Mouse (Mus musculus) adipocyte (in vitro differentiated cells): ENCODE data around the gene Cpa4.
A peak's percentile ranks its signal among the peaks of the same experiment; 100 is the strongest.

Experiments used
- DNase-seq: peaks from one replicate; pipeline ENCODE4 v3.0.0-alpha.2; 2016; ENCODE audit warnings: low spot score

The Cpa4 gene

DNA sequence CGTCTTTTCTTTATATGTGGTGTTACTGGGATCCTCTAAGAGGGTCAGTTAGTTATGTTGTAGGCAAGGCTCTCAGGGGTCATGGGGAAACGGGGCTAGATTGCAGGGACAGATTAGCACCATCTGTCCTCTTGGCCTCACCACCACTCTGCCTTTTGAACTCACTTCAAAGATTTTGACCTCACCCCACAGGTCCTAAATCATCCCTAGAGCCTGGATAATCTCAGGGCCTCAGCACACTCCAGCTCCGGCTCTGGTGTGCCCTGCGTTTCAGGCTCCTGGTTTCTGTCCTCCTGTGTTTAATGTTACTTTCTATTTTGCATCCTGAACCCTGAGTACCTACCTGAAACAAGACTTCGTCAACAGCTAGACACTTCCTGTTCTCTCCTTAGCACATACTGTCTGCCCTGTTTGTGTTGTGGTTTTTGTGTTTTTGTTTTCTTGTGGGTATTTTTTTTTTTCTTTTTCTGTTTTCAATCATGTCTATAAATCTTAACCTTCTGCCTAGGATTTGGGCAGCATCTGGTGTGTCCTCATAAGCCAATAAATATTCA, 23.8 kb downstream of the Cpa4 start:
- DNase-seq: no peak

DNA sequence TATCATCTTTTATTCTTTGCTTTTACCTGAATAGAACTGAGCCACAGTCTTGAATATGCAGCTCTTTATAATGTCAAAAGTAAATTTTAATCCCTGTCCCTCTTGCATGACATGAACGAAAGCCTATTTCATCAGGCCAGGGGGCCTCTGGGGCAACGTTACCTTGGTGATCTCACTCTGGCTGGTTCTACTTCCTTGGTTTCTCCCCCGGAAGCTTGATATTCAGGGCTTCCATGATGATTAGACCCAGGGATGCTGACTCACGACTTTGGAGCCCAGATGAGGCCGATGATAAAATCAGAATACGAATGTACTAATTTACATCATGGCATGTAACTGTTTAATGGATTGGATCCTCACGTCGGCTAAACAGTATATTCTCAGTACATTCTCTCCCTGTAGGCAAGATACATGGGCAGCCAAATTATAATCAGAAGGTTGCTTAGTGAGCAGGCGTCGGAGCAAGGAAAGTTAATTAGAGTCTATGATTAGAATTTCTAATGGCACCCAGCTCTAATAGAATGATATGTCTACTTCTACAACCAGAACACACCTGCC, 24.3 kb downstream of the Cpa4 start:
- DNase-seq: no peak

DNA sequence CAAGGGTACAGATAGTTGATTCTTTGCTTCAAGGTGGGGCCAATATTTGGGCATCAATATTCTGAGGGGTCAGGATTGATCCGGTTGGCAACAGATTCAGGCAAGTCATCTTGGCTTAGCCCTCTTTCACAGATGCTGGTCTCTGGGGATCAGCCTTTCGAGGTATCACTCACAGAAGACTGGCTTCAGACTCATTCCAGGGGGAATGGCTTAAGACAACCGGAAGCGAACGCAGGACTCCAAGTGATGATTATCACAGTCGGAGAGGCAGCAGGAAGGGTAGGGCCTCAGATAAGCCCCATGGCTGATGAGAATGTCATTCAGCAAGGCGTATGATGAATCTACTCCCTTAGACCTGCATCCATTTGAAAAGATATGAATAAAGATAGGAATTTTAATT, 26.2 kb downstream of the Cpa4 start:
- no peak for DNase-seq

DNA sequence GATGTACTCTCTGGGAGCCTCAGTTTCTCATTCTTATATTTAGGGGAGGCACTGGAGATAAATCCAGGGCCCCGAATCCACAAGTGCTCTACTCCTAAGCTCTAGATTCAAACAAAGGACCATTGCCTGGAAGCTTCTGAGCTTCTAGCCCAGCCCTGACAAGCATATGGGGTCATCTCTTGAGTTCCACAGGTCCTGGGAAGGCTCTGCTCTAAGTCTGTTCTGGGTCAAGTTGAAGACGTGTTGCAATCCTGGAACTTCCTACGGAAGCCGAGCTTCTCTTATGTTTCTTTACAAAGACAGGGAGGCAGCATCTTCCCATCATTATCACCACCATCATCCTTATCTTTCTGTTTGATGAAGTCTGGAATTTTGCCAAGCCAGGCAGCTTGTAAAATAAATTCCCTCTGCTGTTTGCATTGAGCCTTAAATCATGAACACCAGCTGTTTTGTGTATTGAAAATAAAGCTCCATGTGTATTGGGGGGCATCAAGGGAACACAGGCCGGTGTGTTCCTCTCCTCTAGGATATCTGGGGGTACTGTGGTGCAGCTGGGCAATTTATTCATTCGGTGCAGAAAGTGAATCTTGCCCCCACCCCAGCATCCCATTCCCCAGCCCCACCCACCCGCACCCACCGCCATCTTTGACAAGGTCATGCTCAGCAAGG, 28.2 kb downstream of the Cpa4 start:
- DNase-seq: no peak

DNA sequence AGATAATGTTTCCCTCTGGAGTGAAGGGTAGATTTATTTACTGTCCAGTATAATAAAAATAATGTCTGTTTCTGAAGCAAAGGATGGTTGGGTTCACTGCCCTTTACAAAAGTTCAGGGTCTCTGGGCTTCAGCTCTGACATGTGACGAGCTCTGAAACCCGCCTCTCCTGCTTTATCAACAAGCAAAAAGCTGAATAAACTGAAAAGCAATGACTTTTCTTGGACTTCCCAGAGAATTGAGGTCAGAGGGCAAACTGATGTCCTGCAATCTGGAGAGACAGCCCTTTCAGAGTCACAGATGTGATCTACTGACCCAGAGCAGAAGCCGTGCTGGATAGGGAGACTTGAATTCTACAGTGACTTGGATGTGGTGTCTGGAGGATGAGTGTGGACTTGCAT, 31.9 kb downstream of the Cpa4 start:
- peak; percentile 45 for DNase-seq

DNA sequence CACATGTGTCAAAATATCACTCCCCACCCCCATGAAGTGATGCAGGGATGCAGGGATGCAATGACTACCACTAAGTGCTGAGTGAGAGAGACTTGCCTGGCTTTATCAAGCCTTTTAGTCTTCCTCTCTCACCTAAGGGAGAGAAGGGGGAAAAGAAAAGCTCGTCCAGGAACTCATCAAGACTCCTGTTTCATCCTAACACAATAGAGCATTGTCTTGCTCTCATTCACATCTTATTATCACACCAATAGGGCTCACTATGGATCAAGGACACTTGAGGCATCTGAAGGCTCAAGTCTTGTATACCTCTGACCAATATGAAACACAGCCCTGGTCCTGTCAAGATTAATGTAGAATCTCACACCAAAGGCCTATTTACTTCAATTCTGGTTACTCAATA, 32.8 kb downstream of the Cpa4 start:
- DNase-seq: no peak

DNA sequence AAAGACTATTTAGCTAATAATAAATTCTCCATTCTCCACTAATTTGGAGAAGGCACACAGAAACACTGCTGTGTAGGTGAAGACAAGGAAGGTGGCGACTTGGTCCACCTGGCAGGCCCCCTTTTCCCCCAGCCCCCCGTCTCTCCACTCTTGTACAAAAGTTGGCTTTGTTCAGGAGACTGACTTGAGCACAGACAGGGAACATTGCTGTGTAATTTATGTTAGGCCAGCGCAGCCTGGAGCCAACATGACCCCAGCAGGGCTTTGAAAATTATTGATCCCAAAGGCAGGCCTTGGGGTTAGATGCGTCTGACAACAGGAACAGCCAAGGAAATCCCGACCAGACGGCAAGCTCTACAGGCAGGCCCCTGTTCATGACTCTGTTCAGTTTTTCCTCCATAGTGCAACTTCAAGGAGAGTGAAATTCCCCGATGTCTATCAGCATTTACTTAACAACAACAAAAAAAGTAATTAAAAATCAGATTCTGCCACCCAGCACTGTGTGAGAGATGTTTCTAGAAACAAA, 36.2 kb downstream of the Cpa4 start:
- DNase-seq: no peak

DNA sequence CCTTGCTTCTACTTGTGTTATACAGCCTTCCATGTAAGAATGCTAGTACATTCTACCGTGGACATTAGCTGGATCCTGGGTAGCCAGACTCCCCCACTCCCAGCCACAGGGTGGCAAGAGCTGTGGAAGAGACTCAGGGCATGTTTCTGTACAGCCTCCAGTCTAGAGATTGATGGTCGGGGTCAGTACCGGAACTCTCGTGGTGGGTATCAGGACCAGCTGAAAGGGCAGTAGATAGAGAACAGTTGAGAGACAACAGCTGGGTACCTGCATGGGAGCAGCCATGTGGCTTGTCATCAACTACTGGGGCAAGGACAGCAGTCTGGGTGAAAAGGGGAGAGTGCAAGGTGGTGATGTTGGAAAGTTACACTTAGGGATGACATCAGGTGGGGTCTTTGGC, 36.9 kb downstream of the Cpa4 start:
- no peak for DNase-seq

DNA sequence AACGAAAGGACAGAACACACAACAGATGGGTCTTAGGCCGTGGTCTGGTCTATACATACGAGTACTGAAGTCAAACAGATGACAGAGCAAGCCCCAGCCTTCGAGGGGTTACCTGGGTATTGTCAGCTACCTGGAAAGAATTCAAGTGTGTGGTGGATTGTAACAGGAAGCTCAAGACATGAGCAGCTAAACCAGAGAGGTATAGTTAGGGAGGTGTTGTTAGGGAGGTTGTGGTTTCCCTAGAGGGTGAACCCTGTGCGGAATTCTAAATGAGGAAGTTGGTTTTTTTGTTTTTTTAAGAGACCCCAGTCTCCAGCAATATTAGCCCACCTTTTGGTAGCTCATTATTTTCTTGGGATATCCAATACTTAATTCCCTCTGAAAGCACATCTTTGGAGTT, 37.5 kb downstream of the Cpa4 start:
- no peak for DNase-seq

DNA sequence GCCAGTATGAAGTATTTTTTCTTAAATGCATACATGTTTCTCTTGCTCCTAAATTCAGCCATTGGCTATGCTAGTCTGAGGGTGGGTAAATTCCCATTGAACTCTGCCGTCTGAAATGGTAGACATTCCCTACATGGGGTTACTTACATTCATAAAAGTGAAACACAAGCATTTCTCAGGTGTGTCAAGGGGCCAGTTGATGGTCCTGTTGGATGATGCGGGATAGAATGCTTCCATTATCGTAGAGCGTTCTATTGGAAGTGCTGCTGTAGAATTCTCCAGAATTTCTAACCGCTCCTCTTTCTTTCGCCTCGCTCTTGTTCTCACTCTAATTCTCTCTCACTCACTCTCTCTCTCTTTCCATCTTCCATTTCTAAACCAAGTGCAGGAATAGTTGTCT, 42.5 kb downstream of the Cpa4 start, which contains the start of gene Cpa5:
TSS of gene Cpa5 (plus strand) at position 301 of the 400 bp plus-strand sequence.
- DNase-seq: no peak

DNA sequence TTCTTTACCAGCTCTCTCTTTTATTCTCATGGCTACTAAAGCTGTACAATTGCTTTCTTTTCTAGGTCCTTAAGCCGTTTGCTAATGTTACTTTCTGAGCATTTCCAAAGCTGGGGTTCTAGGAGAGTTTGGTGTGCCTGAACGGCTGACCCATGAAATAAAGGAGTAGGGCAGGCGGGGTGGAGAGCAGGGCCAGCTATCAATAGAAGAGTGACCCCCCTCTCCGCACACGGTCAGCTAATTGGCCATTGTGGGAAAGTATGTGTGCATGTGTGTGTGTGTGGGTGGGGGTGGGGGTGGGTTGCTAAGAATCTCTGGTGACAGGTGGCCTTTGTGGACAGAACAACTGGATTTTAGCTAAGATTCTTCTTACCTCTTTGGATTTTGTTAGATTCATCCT, 43.0 kb downstream of the Cpa4 start:
- DNase-seq: no peak

DNA sequence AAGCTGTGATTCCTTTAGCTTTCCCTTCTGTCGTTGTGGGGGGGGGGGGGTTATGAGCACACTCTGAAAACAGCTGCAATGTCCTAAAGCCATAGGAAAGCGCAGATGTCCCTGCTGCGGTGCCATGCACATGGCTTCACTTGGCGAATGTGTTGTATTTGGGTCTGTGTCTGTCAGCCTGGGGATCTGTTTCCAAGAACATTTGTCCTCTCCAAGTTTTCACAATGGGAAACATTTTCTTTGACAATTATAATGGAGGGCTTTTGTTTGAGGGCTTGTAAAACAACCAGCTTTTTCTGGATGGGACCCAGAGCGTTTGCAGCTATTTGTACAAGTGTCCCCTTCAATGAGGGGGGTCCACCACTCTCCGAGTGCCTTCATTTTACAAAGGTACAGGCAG, 46.1 kb downstream of the Cpa4 start:
- DNase-seq: no peak

DNA sequence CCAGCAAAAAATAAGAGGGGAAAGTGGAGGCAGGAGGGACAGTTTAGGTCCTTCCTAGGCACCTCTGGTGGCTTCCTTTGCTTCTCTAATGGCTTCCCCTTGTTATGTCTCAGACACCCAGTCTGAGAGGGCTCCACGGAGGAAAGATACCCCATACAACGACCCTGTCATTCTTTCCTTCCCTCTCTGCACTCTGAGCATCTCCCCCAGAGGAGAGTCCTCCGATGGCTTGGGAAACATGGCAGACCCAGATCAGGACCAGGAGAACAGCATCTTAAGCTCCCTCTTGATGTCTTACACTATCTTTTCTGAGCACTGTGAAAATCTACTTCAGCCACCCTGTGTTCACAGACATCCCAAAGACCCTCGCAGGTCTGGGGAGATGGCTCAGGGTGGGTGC, 47.6 kb downstream of the Cpa4 start:
- DNase-seq: no peak

DNA sequence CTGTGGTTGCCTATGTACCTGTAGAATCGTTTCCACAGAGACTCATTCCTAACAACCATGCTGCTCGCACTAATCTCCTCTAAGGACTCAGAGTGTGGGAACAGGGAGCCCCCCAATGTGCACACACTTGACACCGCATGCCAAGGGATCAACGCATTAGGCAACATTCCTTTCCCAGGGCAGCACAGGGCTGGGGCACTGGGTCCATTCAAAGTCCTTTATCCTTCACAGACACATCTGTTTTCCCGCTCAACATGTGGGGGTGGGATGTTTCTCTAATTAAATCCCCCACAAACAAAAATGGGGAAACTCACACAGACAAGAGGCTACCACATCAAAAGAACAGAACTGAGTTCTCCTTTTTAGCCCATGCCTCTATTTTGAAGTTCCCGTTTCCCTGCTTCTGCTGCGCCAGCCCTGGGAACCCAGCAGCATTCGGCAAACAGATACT, 48.3 kb downstream of the Cpa4 start:
- DNase-seq: no peak

DNA sequence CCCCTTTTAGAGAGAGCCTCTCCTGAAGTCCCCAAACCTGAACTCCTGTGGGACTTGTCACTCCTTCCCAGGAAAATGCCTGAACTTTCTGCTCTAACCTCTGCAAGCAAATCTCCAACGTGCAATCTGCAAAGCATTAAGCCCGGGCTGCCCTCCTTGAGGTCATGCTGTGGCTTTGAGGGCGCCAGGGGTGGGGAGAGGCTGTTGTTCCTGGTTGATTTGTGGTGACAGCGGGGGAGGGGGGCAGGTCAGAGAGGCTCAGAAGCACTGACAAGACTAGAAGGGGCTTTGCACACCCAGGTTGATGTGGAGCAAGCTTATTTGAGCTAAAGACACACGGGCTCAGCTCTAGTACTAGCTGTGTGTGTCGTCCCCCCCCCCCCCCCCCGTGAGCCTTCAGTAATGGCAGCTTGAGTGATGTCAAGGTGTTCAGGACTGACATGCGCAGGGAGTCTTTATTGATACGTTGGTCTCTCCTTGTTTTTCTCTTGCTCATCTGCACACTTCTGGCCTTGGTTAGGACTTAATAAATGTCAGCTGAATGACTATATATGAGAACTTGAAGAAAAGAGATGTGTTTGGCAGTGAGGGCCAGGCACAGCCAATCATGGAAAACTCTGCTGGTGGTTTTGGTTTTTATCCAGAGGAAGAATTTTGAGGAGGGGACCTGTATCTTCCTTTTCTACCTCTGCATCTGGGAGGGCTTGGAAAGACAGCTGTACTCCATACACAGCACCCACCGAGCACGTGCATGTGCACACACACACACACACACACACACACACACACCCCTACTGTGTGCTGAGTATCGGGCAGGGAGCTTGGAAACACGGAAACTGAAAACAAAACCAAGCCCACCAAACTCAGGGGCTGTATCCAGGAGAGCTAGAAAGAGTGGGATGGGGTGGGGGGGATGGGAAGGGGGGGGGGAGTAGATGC, 49.1 kb downstream of the Cpa4 start:
- peak; percentile 46 for DNase-seq

DNA sequence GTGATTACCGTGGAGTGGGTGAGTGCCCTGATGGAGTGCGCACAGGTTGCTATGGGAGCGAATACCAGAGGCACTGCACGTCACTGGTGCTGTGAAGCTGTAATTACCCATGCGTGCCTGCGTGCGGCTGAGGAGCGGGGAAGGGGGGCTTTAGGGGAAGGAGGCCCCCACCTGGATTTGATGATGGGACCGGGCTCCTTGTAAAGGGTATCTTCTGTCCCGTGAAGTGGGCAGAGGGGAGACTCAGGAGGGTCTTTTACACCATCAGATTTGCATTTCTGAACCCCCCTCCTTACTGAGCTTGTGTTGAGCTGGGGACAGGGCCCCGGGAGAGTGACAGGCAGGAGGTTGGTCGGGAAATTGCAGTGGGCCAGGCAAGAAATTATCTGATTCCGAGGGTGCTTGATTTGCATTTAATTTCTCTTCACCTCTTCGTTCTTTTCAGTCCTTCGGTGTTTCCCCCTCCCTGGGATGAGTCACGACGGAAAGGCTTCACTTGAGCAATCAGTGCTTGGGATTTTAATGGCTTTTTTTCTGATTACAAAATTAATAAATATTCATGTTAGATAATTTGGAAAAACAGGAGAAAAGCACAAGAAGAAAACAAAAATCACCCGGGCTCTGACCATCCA, 49.9 kb downstream of the Cpa4 start:
- no peak for DNase-seq

DNA sequence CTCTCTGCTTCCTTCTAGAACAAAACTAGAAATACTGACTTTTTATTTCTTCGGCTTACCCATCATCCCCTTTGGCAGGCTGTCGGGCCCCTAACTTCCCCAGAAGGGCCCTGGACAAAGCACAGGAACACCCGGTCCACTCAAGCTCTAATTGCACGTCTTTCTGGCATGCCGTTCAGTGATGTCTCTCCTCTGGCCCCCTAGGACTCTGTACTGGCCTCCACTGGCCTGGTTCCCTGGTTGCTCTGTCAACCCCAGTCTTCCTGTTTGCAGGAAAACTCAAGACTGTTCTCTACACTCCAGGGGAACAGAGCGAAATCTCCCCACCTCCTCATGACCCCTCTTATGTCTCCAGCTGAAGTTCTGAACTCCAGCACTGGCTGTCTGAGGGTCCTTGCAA, 50.6 kb downstream of the Cpa4 start:
- no peak for DNase-seq

DNA sequence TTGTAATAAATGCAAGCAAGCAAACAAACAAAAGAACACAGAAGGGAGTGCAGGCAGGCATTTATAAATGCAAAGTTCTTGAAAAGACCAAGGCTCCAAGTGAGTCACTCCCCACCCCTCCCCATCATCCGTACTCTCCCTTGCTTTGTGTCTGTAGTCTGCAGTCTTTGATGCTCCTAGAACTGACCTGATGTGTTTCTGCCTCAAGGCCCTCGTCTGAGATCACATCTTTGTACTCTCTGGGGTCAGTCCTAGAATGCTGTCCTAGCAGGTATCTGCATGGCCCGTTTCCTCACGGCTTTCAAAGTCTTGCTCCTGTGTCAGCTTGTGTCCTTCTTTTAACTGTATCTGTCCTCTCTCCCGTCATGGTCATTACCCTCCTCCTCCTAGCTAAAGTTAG, 51.4 kb downstream of the Cpa4 start:
- DNase-seq: no peak

DNA sequence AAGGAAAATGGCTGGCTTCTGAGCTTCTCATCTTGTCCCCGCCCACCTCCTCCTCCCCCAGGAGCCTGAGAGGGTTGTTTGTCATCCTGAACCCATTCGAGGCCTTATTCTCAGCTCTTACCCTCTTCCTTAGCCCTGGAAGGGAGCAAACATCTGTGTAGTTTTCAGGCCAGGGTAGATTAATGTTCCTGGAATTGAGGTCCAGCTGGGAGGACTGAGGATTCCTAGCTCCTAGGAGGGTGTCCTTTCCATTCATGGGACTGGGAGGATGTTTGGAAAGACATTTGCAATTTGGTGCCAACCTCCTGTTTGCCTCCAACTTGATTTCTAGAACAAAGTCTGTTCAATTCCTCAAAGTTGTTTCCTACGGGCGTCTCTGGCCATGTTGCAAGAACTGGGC, 52.4 kb downstream of the Cpa4 start:
- DNase-seq: peak; percentile 73

DNA sequence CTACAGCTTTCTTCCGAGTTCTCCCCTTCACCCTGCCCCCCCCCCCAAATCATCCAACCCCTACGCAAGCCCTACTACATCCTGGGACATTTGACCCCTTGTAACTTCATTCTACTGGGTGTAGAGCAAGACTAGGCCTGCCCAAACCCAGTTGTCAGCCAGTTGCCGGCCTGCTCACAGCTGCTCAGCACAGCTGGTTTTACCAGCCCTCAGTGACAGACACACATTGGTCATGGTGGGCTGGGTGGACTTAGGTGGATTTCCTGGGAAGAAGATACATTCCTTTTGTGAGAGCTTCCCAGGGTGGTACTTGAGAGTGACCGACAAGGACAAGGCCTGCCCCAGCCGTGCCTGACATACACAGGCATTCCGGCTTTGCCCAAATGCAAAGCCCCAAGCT, 52.8 kb downstream of the Cpa4 start:
- no peak for DNase-seq

DNA sequence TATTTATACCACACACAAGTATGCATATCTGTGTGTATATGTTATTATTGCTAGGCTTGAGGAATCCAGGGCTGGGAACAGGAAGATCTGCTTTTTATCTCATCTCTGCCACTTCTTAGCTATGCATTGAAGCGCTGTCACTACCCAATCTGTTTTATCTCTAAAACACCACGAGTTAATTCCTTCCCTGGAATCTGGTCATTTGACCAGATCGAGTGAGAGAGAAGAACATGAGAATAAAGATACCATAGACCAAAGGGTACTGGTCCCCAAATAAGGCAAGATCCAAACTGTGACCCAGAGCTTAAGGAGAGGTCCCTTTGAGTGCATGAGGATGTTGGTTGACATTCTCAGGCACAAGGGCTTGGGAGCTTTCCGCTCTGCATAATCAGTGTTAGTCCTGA, 53.8 kb downstream of the Cpa4 start:
- no peak for DNase-seq

DNA sequence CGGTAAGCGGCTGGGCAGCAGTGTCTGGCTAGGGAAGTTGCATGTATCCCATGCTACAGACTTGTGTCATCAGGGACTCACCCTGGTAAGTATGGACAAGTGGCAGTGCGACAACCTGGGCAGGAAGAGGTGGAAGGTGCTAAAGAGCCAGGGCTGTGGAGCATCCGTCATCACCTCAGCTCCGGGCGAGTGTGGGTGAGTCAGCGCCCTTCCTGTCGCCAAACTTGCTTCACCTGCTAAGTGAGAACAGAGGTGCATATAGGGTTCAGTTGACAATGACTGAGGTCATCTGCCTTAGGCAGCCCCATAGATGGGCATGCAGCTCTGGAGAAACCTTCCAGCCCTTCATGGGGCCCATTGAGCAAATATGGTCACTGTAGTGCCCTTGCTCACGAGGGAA, 56.6 kb downstream of the Cpa4 start:
- DNase-seq: no peak
